ENCODE assay signal across 13 mouse cellular contexts in genomic region chr10:103026636-103027225, GRCm38 (mm10). TPM values are rescaled to one million over a fixed set of nuclear protein-coding genes. Genes with fewer than 3 reads are reported as not detected.
DNase-seq lines count a peak whose midpoint lies in the region; ATAC-seq and TF ChIP-seq lines count a peak whose summit lies in the region.
"Had no signal": no experiment of that assay in that cellular context is flagged by ENCODE, and none has a peak within 500 bp of the region (broad histone marks: within the 10 kb centered on the region; RNA-seq: fewer than 3 reads in every experiment).

No protein-coding gene starts in this region.

- peaks cover 42% of the 10 kb centered on the region for H3K27me3 ChIP-seq in forebrain, embryonic 11.5 days (ENCODE audit: control insufficient read depth, insufficient read depth, low read length)
- H3K27me3 ChIP-seq in forebrain, embryonic 15.5 days: peaks cover 45% of the 10 kb centered on the region
- H3K27me3 ChIP-seq in kidney, embryonic 16.5 days (ENCODE audit: insufficient read depth, low read length): peaks cover 65% of the 10 kb centered on the region
- peaks cover 53% of the 10 kb centered on the region for H3K27me3 ChIP-seq in hindbrain, postnatal 0 days (ENCODE audit: insufficient read depth, low read length)

- H3K4me2 ChIP-seq in forebrain, embryonic 11.5 days (ENCODE audit: low read depth, low read length, severe bottlenecking): peak overlapping the region; percentile 12; the same call in 1 of the 2 replicates
- no peak overlapping the region for H3K4me2 ChIP-seq in forebrain, embryonic 15.5 days (replicated peaks)
- no peak overlapping the region; the same call in 1 of the 2 replicates for H3K4me2 ChIP-seq in kidney, embryonic 16.5 days (replicated peaks; ENCODE audit: low read depth, low read length)
- H3K4me2 ChIP-seq in hindbrain, postnatal 0 days (ENCODE audit: low read depth, low read length): no peak overlapping the region
- H3K4me2 ChIP-seq: heart, embryonic 15.5 days; liver, embryonic 13.5 days had no signal

- H3K4me1 ChIP-seq in forebrain, embryonic 11.5 days (replicated peaks; ENCODE audit: control insufficient read depth, insufficient read depth, low read length): 0 out of 2 replicates have a peak, but pooled peaks cover 5% of the 10 kb centered on the region
- peaks cover 20% of the 10 kb centered on the region for H3K4me1 ChIP-seq in forebrain, embryonic 15.5 days
- H3K4me1 ChIP-seq in kidney, embryonic 16.5 days (ENCODE audit: insufficient read depth, low read length): peaks cover 9% of the 10 kb centered on the region
- no peaks in the 10 kb centered on the region for H3K4me1 ChIP-seq in hindbrain, postnatal 0 days (ENCODE audit: insufficient read depth, low read length)

- DNase-seq in forebrain, embryonic 11.5 days (ENCODE audit: low spot score): peak; percentile 61
- DNase-seq in kidney, adult 11 months: no peak
- peak; percentile 71 for DNase-seq in embryo, embryonic 11 days
- DNase-seq in hindbrain, postnatal 0 days (ENCODE audit: low spot score): peak; percentile 37
- no peak for DNase-seq in adrenal gland, postnatal 25 days
- no peak for DNase-seq in left cerebral cortex, postnatal 10 days (ENCODE audit: extremely low spot score in 1 of 2, low spot score in 2 of 2)
- DNase-seq: adrenal gland, adult 2 months; cerebellum, adult 18-20 months; liver, embryonic 13.5 days had no signal

- whole genome bisulfite sequencing in forebrain, embryonic 11.5 days: under 1% methylated on average over 17 of the region's 17 CpGs
- under 1% methylated on average over 17 of the region's 17 CpGs for WGBS in forebrain, embryonic 15.5 days
- WGBS in kidney, embryonic 16.5 days: under 1% methylated on average over 17 of the region's 17 CpGs
- WGBS in hindbrain, postnatal 0 days: under 1% methylated on average over 17 of the region's 17 CpGs

- H3K9ac ChIP-seq in forebrain, embryonic 11.5 days (ENCODE audit: low read length): peak overlapping the region; percentile 5; the same call in 1 of the 2 replicates
- H3K9ac ChIP-seq in forebrain, embryonic 15.5 days (replicated peaks): no peak overlapping the region
- no peak overlapping the region; the same call in none of the 2 replicates for H3K9ac ChIP-seq in kidney, embryonic 16.5 days (replicated peaks; ENCODE audit: low read length)
- no peak overlapping the region for H3K9ac ChIP-seq in hindbrain, postnatal 0 days (replicated peaks; ENCODE audit: low read length)
- H3K9ac ChIP-seq: heart, embryonic 15.5 days; liver, embryonic 13.5 days had no signal

- no peak for TF ChIP-seq CTCF in hindbrain, postnatal 0 days (IDR thresholded peaks at IDR 0.05; ENCODE audit: low read depth)

- intact Hi-C loops in left cerebral cortex, postnatal 10 days (cut with DNase I): no loop called here

- H3K36me3 ChIP-seq in forebrain, embryonic 11.5 days (ENCODE audit: control insufficient read depth, insufficient read depth, low read length): no peaks in the 10 kb centered on the region
- H3K36me3 ChIP-seq in forebrain, embryonic 15.5 days: no peaks in the 10 kb centered on the region
- H3K36me3 ChIP-seq in kidney, embryonic 16.5 days (ENCODE audit: insufficient read depth, low read length): no peaks in the 10 kb centered on the region
- no peaks in the 10 kb centered on the region for H3K36me3 ChIP-seq in hindbrain, postnatal 0 days (ENCODE audit: insufficient read depth, low read length)
- H3K36me3 ChIP-seq: heart, embryonic 15.5 days; liver, embryonic 13.5 days had no signal

- H3K27ac ChIP-seq in forebrain, embryonic 11.5 days (ENCODE audit: low read depth, low read length): no peak overlapping the region
- no peak overlapping the region for H3K27ac ChIP-seq in forebrain, embryonic 15.5 days (replicated peaks)
- H3K27ac ChIP-seq in kidney, embryonic 16.5 days (ENCODE audit: low read length): 0 out of 2 replicates have a peak overlapping the region, but pooled peaks have one; percentile 24
- H3K27ac ChIP-seq in hindbrain, postnatal 0 days: no peak overlapping the region
- H3K27ac ChIP-seq: heart, embryonic 15.5 days; liver, embryonic 13.5 days had no signal

- no peaks in the 10 kb centered on the region for H3K9me3 ChIP-seq in forebrain, embryonic 11.5 days (ENCODE audit: control insufficient read depth, low read length)
- no peaks in the 10 kb centered on the region for H3K9me3 ChIP-seq in forebrain, embryonic 15.5 days
- no peaks in the 10 kb centered on the region for H3K9me3 ChIP-seq in kidney, embryonic 16.5 days (ENCODE audit: low read length)
- H3K9me3 ChIP-seq in hindbrain, postnatal 0 days (ENCODE audit: low read length): no peaks in the 10 kb centered on the region
- H3K9me3 ChIP-seq: heart, embryonic 15.5 days; liver, embryonic 13.5 days had no signal

- peak overlapping the region; percentile 14 for H3K4me3 ChIP-seq in forebrain, embryonic 11.5 days (ENCODE audit: low read depth, low read length)
- no peak overlapping the region for H3K4me3 ChIP-seq in forebrain, embryonic 15.5 days
- H3K4me3 ChIP-seq in kidney, embryonic 16.5 days (ENCODE audit: low read length): peak overlapping the region; percentile 55
- H3K4me3 ChIP-seq in hindbrain, postnatal 0 days (ENCODE audit: low read length): no peak overlapping the region
- H3K4me3 ChIP-seq: heart, embryonic 15.5 days; liver, embryonic 13.5 days had no signal

- no peak for ATAC-seq in forebrain, embryonic 11.5 days (replicated peaks; ENCODE audit: low FRiP score)
- no peak for ATAC-seq in forebrain, embryonic 15.5 days (replicated peaks)
- ATAC-seq in kidney, embryonic 16.5 days (ENCODE audit: low FRiP score, low TSS enrichment): no peak
- ATAC-seq in hindbrain, postnatal 0 days: no peak

RNA-seq across cellular contexts. Expression of gene Alx1, which starts 3.3 kb away (rescaled TPM):
- 44.8 and 48.8 TPM in 2 replicates for polyA plus RNA-seq in forebrain, embryonic 11.5 days (2014; fragmentation: Nextera tagmentation; extraction: Ambion mirVana)
- polyA plus RNA-seq in forebrain, embryonic 15.5 days (2015; fragmentation: Nextera tagmentation; extraction: Ambion mirVana): 0.50 and 0.87 TPM in 2 replicates
- polyA plus RNA-seq in kidney, embryonic 16.5 days (2015; fragmentation: Nextera tagmentation; extraction: Ambion mirVana): 31.5 and 37.9 TPM in 2 replicates
- total RNA-seq in hindbrain, postnatal 0 days (2014; rRNA removed): not detected in 2 replicates
- polyA plus RNA-seq in hindbrain, postnatal 0 days (2015; fragmentation: Nextera tagmentation; extraction: Ambion mirVana): 0.11 TPM in 1 of 2 replicates, not detected in the other
- total RNA-seq in adrenal gland, postnatal 25 days (2021): not detected in 2 replicates
- under 1 TPM in 1 of 2 experiments, not detected in 1; 0.30 TPM for total RNA-seq in left cerebral cortex, postnatal 10 days (2021)
- total RNA-seq: adrenal gland, adult 2 months had no signal
- polyA plus RNA-seq: adrenal gland, adult 2 months; stomach, embryonic 14.5 days had no signal

Comparison
In these comparisons a context has a peak if more than half of its experiments do, and no peak if none do; other contexts are left out.
1. H3K4me3 ChIP-seq: peak in forebrain, embryonic 11.5 days (single experiment) and kidney, embryonic 16.5 days (single experiment); none in forebrain, embryonic 15.5 days (single experiment) and hindbrain, postnatal 0 days (single experiment).
2. RNA of gene Alx1, which starts 3.3 kb away (polyA plus RNA-seq): 44.8 to 48.8 TPM in forebrain, embryonic 11.5 days and 31.5 to 37.9 TPM in kidney, embryonic 16.5 days; 0.50 to 0.87 TPM in forebrain, embryonic 15.5 days and 0.11 TPM in hindbrain, postnatal 0 days; every median in the first group is over 10 times any median in the second.
3. DNase-seq: peak in forebrain, embryonic 11.5 days (single experiment), embryo, embryonic 11 days (single experiment) and hindbrain, postnatal 0 days (single experiment); none in kidney, adult 11 months (single experiment), adrenal gland, postnatal 25 days (single experiment) and left cerebral cortex, postnatal 10 days (0 of 2).